Mouse (Mus musculus): ENCODE data around the gene Trim27. TPM values are rescaled to one million over a fixed set of nuclear protein-coding genes. Genes with fewer than 3 reads are reported as not detected.

Trim27 gene
- 14.8 TPM for polyA plus RNA-seq (2015; fragmentation: Illumina TruSeq; extraction: RNeasy Lipid Tissue Mini Kit (QIAGEN cat#74804); ENCODE audit: insufficient read depth, low read depth, low replicate concordance)

GRCm38 (mm10) chr13:21179367-21179723 is at the start of gene Trim27:
TSS of gene Trim27 (plus strand) at chr13:21179445.

GRCm38 (mm10) chr13:21145767-21146166 is 33.5 kb upstream of the Trim27 start, which contains the start of gene Olfr1368:
TSS of gene Olfr1368 (minus strand) at chr13:21145867.

Other genes with a start within 250 kb of the Trim27 start
- gene Olfr1370, start 104.5 kb upstream of the Trim27 start, polyA plus RNA-seq (2015; fragmentation: Illumina TruSeq; extraction: RNeasy Lipid Tissue Mini Kit (QIAGEN cat#74804); ENCODE audit: insufficient read depth, low read depth, low replicate concordance): not detected
- not detected for gene Olfr1369-ps1, start 68.0 kb upstream of the Trim27 start, polyA plus RNA-seq (2015; fragmentation: Illumina TruSeq; extraction: RNeasy Lipid Tissue Mini Kit (QIAGEN cat#74804); ENCODE audit: insufficient read depth, low read depth, low replicate concordance)
- gene Olfr263, start 49.8 kb upstream of the Trim27 start, polyA plus RNA-seq (2015; fragmentation: Illumina TruSeq; extraction: RNeasy Lipid Tissue Mini Kit (QIAGEN cat#74804); ENCODE audit: insufficient read depth, low read depth, low replicate concordance): not detected
- gene Olfr1368, start 33.6 kb upstream of the Trim27 start, polyA plus RNA-seq (2015; fragmentation: Illumina TruSeq; extraction: RNeasy Lipid Tissue Mini Kit (QIAGEN cat#74804); ENCODE audit: insufficient read depth, low read depth, low replicate concordance): not detected
- gene Gpx5, start 113.3 kb downstream of the Trim27 start, polyA plus RNA-seq (2015; fragmentation: Illumina TruSeq; extraction: RNeasy Lipid Tissue Mini Kit (QIAGEN cat#74804); ENCODE audit: insufficient read depth, low read depth, low replicate concordance): 1.3 TPM
- gene Gpx6, start 132.7 kb downstream of the Trim27 start, polyA plus RNA-seq (2015; fragmentation: Illumina TruSeq; extraction: RNeasy Lipid Tissue Mini Kit (QIAGEN cat#74804); ENCODE audit: insufficient read depth, low read depth, low replicate concordance): not detected
- gene Olfr1367, start 167.5 kb downstream of the Trim27 start, polyA plus RNA-seq (2015; fragmentation: Illumina TruSeq; extraction: RNeasy Lipid Tissue Mini Kit (QIAGEN cat#74804); ENCODE audit: insufficient read depth, low read depth, low replicate concordance): not detected
- 1.2 TPM for gene Zscan12, start 183.4 kb downstream of the Trim27 start, polyA plus RNA-seq (2015; fragmentation: Illumina TruSeq; extraction: RNeasy Lipid Tissue Mini Kit (QIAGEN cat#74804); ENCODE audit: insufficient read depth, low read depth, low replicate concordance)
- gene Zkscan3, start 223.3 kb downstream of the Trim27 start, polyA plus RNA-seq (2015; fragmentation: Illumina TruSeq; extraction: RNeasy Lipid Tissue Mini Kit (QIAGEN cat#74804); ENCODE audit: insufficient read depth, low read depth, low replicate concordance): 19.2 TPM